Mouse (Mus musculus): ENCODE measurements around the gene Prkacb. TPM values are rescaled to one million over a fixed set of nuclear protein-coding genes. Genes with fewer than 3 reads are reported as not detected.

Prkacb gene
- polyA plus RNA-seq (2012; rRNA removed), result 6.0 and 6.8 TPM in 2 replicates

GRCm38 (mm10) chr3:146812901-146813393, at the start of gene Prkacb:
Gene Prkacb (minus strand): TSS chr3:146812990.

GRCm38 (mm10) chr3:146851966-146852891, 39.4 kb upstream of the Prkacb start, which contains the start of gene Ttll7:
Gene Ttll7 (plus strand): TSS chr3:146852367.

GRCm38 (mm10) chr3:146684811-146685675, 127.7 kb downstream of the Prkacb start, which contains the start of gene Samd13:
Gene Samd13 (minus strand): TSS chr3:146685592.

Other genes with a start within 250 kb of the Prkacb start
- 2.9 and 3.2 TPM in 2 replicates for gene Uox, start 242.6 kb downstream of the Prkacb start, polyA plus RNA-seq (2012; rRNA removed)
- gene Dnase2b, start 197.4 kb downstream of the Prkacb start, polyA plus RNA-seq (2012; rRNA removed), result 0.40 and 0.41 TPM in 2 replicates
- gene 4930503B20Rik, start 161.7 kb downstream of the Prkacb start, polyA plus RNA-seq (2012; rRNA removed), result not detected in 2 replicates
- 0.08 and 0.10 TPM in 2 replicates for gene Samd13, start 127.4 kb downstream of the Prkacb start, polyA plus RNA-seq (2012; rRNA removed)
- gene Ttll7, start 39.4 kb upstream of the Prkacb start, polyA plus RNA-seq (2012; rRNA removed), result 0.24 and 0.25 TPM in 2 replicates